Mouse (Mus musculus) midbrain, embryonic 11.5 days (tissue): Measurements from ENCODE around the gene Gm21985. TPM values are rescaled to one million over a fixed set of nuclear protein-coding genes. Genes with fewer than 3 reads are reported as not detected.

ENCODE experiments used
- ATAC-seq: fragments of 200-750 bp; cut with Nextera tagmentation; 2 replicates; pipeline ENCODE4 v1.8.0; 2017; ENCODE audit warnings: moderate TSS enrichment, moderate library complexity; ENCODE audit not compliant: low FRiP score
- DNase-seq: peaks from one replicate; pipeline ENCODE4 v3.0.0; 2015; ENCODE audit warnings: low spot score; ENCODE audit errors: missing footprints
- H3K27ac ChIP-seq: fragments of 300-500 bp; sonication (generic); 2 replicates; pipeline ENCODE4 v1.5.1; 2014; ENCODE audit warnings: low read depth, low read length
- H3K27me3 ChIP-seq: fragments of 300-500 bp; sonication (generic); 2 replicates; pipeline ENCODE4 v1.6.1; 2014; ENCODE audit warnings: mild to moderate bottlenecking, low read length, moderate library complexity, mixed read lengths; ENCODE audit not compliant: control insufficient read depth, insufficient read depth
- H3K36me3 ChIP-seq: fragments of 300-500 bp; sonication (generic); 2 replicates; pipeline ENCODE4 v1.6.1; 2014; ENCODE audit warnings: mild to moderate bottlenecking, low read length, moderate library complexity, mixed read lengths; ENCODE audit not compliant: control insufficient read depth, insufficient read depth
- H3K4me1 ChIP-seq: fragments of 300-500 bp; sonication (generic); 2 replicates; pipeline ENCODE4 v1.6.1; 2014; ENCODE audit warnings: low read length; ENCODE audit not compliant: control insufficient read depth, insufficient read depth
- H3K4me2 ChIP-seq: fragments of 300-500 bp; sonication (generic); 2 replicates; pipeline ENCODE4 v1.6.1; 2014; ENCODE audit warnings: mild to moderate bottlenecking, moderate library complexity
- H3K4me3 ChIP-seq: fragments of 300-500 bp; sonication (generic); 2 replicates; pipeline ENCODE4 v1.5.1; 2014; ENCODE audit warnings: low read depth, low read length
- H3K9ac ChIP-seq: fragments of 300-500 bp; sonication (generic); 2 replicates; pipeline ENCODE4 v1.6.1; 2014; ENCODE audit warnings: low read length
- H3K9me3 ChIP-seq: fragments of 300-500 bp; sonication (generic); 2 replicates; pipeline ENCODE4 v1.6.1; 2016; ENCODE audit warnings: low read length; ENCODE audit not compliant: control insufficient read depth
- WGBS: fragments of 180-500 bp; shearing (Covaris S2); extraction: QIAGEN DNeasy Blood & Tissue Kit; methylation state at CpG from one replicate; pipeline ENCODE4 v1.1.7; 2014; 5-methylcytosine and 5-hydroxymethylcytosine counted together
- polyA plus RNA-seq: library from polyadenylated mRNA; unstranded; fragments of >200 nt; fragmentation: Nextera tagmentation; extraction: Ambion mirVana; gene quantifications from 2 replicates; pipeline ENCODE4 v1.2.1, GENCODE M21; 2014

Gene Gm21985
- not detected in 2 replicates for polyA plus RNA-seq

- Histone ChIP-seq H3K9ac (peak within 1 kb of the TSS; percentile 77), H3K27ac (peak within 1 kb of the TSS; percentile 89), H3K4me2 (peak within 1 kb of the TSS; percentile 67), H3K4me1 (peaks cover 16% of the 10 kb centered on the region), H3K4me3 (peak within 1 kb of the TSS; percentile 77), H3K36me3 (no peaks in the 10 kb centered on the region), H3K9me3 (no peaks in the 10 kb centered on the region), H3K27me3 (no peaks in the 10 kb centered on the region)
- 2% methylated on average over 11 of the region's 11 CpGs for WGBS
- DNase-seq (no peak), ATAC-seq (peak; percentile 36)
Observed at GRCm38 (mm10) chr2:112266242-112266592, at the start of gene Gm21985. TSS of gene Gm21985 (plus strand) at chr2:112266314.

- Histone ChIP-seq H3K4me3 (no peak overlapping the region), H3K9me3 (no peaks in the 10 kb centered on the region), H3K36me3 (no peaks in the 10 kb centered on the region), H3K4me2 (no peak overlapping the region), H3K27ac (no peak overlapping the region), H3K27me3 (no peaks in the 10 kb centered on the region), H3K4me1 (no peaks in the 10 kb centered on the region), H3K9ac (no peak overlapping the region)
- WGBS: 83% methylated on average over 6 of the region's 6 CpGs
- DNase-seq: no peak
- no peak for ATAC-seq
Observed at GRCm38 (mm10) chr2:112217614-112218013, 48.5 kb upstream of the Gm21985 start.

GRCm38 (mm10) chr2:112220880-112221279 lies 45.2 kb upstream of the Gm21985 start:
- ATAC-seq: no peak
- no peak for DNase-seq
- 95% methylated on average over 5 of the region's 5 CpGs for WGBS
- Histone ChIP-seq H3K4me3 (no peak overlapping the region), H3K4me1 (no peaks in the 10 kb centered on the region), H3K27me3 (no peaks in the 10 kb centered on the region), H3K9me3 (no peaks in the 10 kb centered on the region), H3K9ac (no peak overlapping the region), H3K36me3 (no peaks in the 10 kb centered on the region), H3K4me2 (no peak overlapping the region), H3K27ac (no peak overlapping the region)

- Histone ChIP-seq H3K27me3 (no peaks in the 10 kb centered on the region), H3K27ac (no peak overlapping the region), H3K9ac (no peak overlapping the region), H3K4me3 (no peak overlapping the region), H3K36me3 (no peaks in the 10 kb centered on the region), H3K4me2 (no peak overlapping the region), H3K9me3 (no peaks in the 10 kb centered on the region), H3K4me1 (no peaks in the 10 kb centered on the region)
- no peak for DNase-seq
- ATAC-seq: no peak
- 81% methylated on average over 5 of the region's 5 CpGs for WGBS
Observed at GRCm38 (mm10) chr2:112222607-112223006, 43.5 kb upstream of the Gm21985 start.

GRCm38 (mm10) chr2:112224356-112224755 lies 41.8 kb upstream of the Gm21985 start:
- Histone ChIP-seq H3K4me3 (no peak overlapping the region), H3K4me1 (no peaks in the 10 kb centered on the region), H3K9ac (no peak overlapping the region), H3K36me3 (no peaks in the 10 kb centered on the region), H3K27me3 (no peaks in the 10 kb centered on the region), H3K4me2 (no peak overlapping the region), H3K27ac (no peak overlapping the region), H3K9me3 (no peaks in the 10 kb centered on the region)
- DNase-seq (no peak), ATAC-seq (no peak)
- WGBS: 65% methylated on average over 4 of the region's 4 CpGs

- Histone ChIP-seq H3K27ac (no peak overlapping the region), H3K4me2 (no peak overlapping the region), H3K36me3 (no peaks in the 10 kb centered on the region), H3K4me1 (no peaks in the 10 kb centered on the region), H3K9ac (no peak overlapping the region), H3K9me3 (no peaks in the 10 kb centered on the region), H3K27me3 (no peaks in the 10 kb centered on the region), H3K4me3 (no peak overlapping the region)
- WGBS: 86% methylated on average over 1 of the region's 1 CpGs
- ATAC-seq (no peak), DNase-seq (no peak)
Observed at GRCm38 (mm10) chr2:112232623-112233022, 33.5 kb upstream of the Gm21985 start.

- ATAC-seq (no peak), DNase-seq (no peak)
- Histone ChIP-seq H3K36me3 (no peaks in the 10 kb centered on the region), H3K4me3 (no peak overlapping the region), H3K9me3 (no peaks in the 10 kb centered on the region), H3K9ac (no peak overlapping the region), H3K4me1 (peaks cover 7% of the 10 kb centered on the region; the same call in 1 of the 2 replicates), H3K4me2 (no peak overlapping the region), H3K27me3 (no peaks in the 10 kb centered on the region), H3K27ac (no peak overlapping the region)
- 84% methylated on average over 2 of the region's 2 CpGs for WGBS
Observed at GRCm38 (mm10) chr2:112236620-112237019, 29.5 kb upstream of the Gm21985 start.

GRCm38 (mm10) chr2:112238006-112238405 lies 28.1 kb upstream of the Gm21985 start:
- H3K4me2 ChIP-seq: no peak overlapping the region
- no peak overlapping the region for H3K4me3 ChIP-seq
- 11% methylated on average over 4 of the region's 4 CpGs for WGBS
- no peaks in the 10 kb centered on the region for H3K27me3 ChIP-seq
- peaks cover 7% of the 10 kb centered on the region; the same call in 1 of the 2 replicates for H3K4me1 ChIP-seq
- no peak overlapping the region for H3K9ac ChIP-seq
- no peak overlapping the region for H3K27ac ChIP-seq
- no peaks in the 10 kb centered on the region; the same call in 1 of the 2 replicates for H3K36me3 ChIP-seq
- DNase-seq (no peak), ATAC-seq (no peak)
- H3K9me3 ChIP-seq: no peaks in the 10 kb centered on the region

GRCm38 (mm10) chr2:112239212-112239934 lies 26.7 kb upstream of the Gm21985 start, which contains the start of gene Lpcat4:
TSS of gene Lpcat4 (plus strand) at chr2:112239468.
- H3K27me3 ChIP-seq: no peaks in the 10 kb centered on the region
- peaks cover 2% of the 10 kb centered on the region for H3K36me3 ChIP-seq
- H3K9ac ChIP-seq: peak within 1 kb of the TSS; percentile 87
- H3K27ac ChIP-seq: peak within 1 kb of the TSS; percentile 95
- H3K4me3 ChIP-seq: peak within 1 kb of the TSS; percentile 72
- no peaks in the 10 kb centered on the region for H3K9me3 ChIP-seq
- under 1% methylated on average over 81 of the region's 94 CpGs for WGBS
- peak within 1 kb of the TSS; percentile 92 for H3K4me2 ChIP-seq
- DNase-seq (peak; percentile 99), ATAC-seq (peak; percentile 90)
- H3K4me1 ChIP-seq: peaks cover 7% of the 10 kb centered on the region; the same call in 1 of the 2 replicates
